Mouse (Mus musculus): ENCODE measurements around the gene Prr14l. TPM values are rescaled to one million over a fixed set of nuclear protein-coding genes. Genes with fewer than 3 reads are reported as not detected.
"Not testable (repeated sequence)": the region's sequence is repeated elsewhere in the genome, so short reads cannot be mapped to it uniquely, and the experiment has no call there.

Prr14l gene
- total RNA-seq (2015), result 34.6 and 37.6 TPM in 2 replicates
- total RNA-seq (2017), result 27.4 and 31.9 TPM in 2 replicates

- ATAC-seq (replicated peaks; ENCODE audit: poor library complexity), result peak; percentile 97
Observed at GRCm38 (mm10) chr5:32853731-32854507, at the start of gene Prr14l. Gene Prr14l (minus strand): TSS chr5:32854256.

GRCm38 (mm10) chr5:32886739-32887138 is 32.7 kb upstream of the Prr14l start:
- ATAC-seq (replicated peaks; ENCODE audit: poor library complexity), result no peak

- ATAC-seq (replicated peaks; ENCODE audit: poor library complexity), result no peak
Observed at GRCm38 (mm10) chr5:32872346-32872745, 18.3 kb upstream of the Prr14l start.

- ATAC-seq (replicated peaks; ENCODE audit: poor library complexity), result no peak
Observed at GRCm38 (mm10) chr5:32869389-32870024, 15.5 kb upstream of the Prr14l start.

GRCm38 (mm10) chr5:32863253-32864228 is 9.5 kb upstream of the Prr14l start, which contains the start of gene Depdc5:
Gene Depdc5 (plus strand): TSS chr5:32863701.
- peak; percentile 99 for ATAC-seq (replicated peaks; ENCODE audit: poor library complexity)

GRCm38 (mm10) chr5:32862469-32863132 is 8.5 kb upstream of the Prr14l start:
- ATAC-seq (replicated peaks; ENCODE audit: poor library complexity), result no peak

GRCm38 (mm10) chr5:32861082-32861481 is 7.0 kb upstream of the Prr14l start:
- ATAC-seq (replicated peaks; ENCODE audit: poor library complexity), result no peak

GRCm38 (mm10) chr5:32857781-32858220 is 3.7 kb upstream of the Prr14l start:
- ATAC-seq (replicated peaks; ENCODE audit: poor library complexity), result peak; percentile 44

GRCm38 (mm10) chr5:32855274-32855673 is 1.2 kb upstream of the Prr14l start:
- not testable (repeated sequence) for ATAC-seq (replicated peaks; ENCODE audit: poor library complexity)

GRCm38 (mm10) chr5:32854818-32855217 is 762 bp upstream of the Prr14l start:
- ATAC-seq (replicated peaks; ENCODE audit: poor library complexity), result no peak

- ATAC-seq (replicated peaks; ENCODE audit: poor library complexity), result no peak
Observed at GRCm38 (mm10) chr5:32852026-32852425, 2.0 kb downstream of the Prr14l start.

GRCm38 (mm10) chr5:32849580-32849979 is 4.5 kb downstream of the Prr14l start:
- ATAC-seq (replicated peaks; ENCODE audit: poor library complexity), result not testable (repeated sequence)

GRCm38 (mm10) chr5:32849178-32849577 is 4.9 kb downstream of the Prr14l start:
- ATAC-seq (replicated peaks; ENCODE audit: poor library complexity), result peak; percentile 79

GRCm38 (mm10) chr5:32840029-32840428 is 14.0 kb downstream of the Prr14l start:
- no peak for ATAC-seq (replicated peaks; ENCODE audit: poor library complexity)

- ATAC-seq (replicated peaks; ENCODE audit: poor library complexity), result no peak
Observed at GRCm38 (mm10) chr5:32836976-32837375, 17.1 kb downstream of the Prr14l start.

GRCm38 (mm10) chr5:32834497-32834896 is 19.6 kb downstream of the Prr14l start:
- ATAC-seq (replicated peaks; ENCODE audit: poor library complexity), result peak; percentile 6; the same call in 1 of the 2 replicates

- ATAC-seq (replicated peaks; ENCODE audit: poor library complexity), result no peak
Observed at GRCm38 (mm10) chr5:32830054-32830453, 24.0 kb downstream of the Prr14l start.

- ATAC-seq (replicated peaks; ENCODE audit: poor library complexity), result not testable (repeated sequence)
Observed at GRCm38 (mm10) chr5:32828766-32829165, 25.3 kb downstream of the Prr14l start.

GRCm38 (mm10) chr5:32827009-32827408 is 27.0 kb downstream of the Prr14l start, which contains the start of gene Gm20671:
Gene Gm20671 (minus strand): TSS chr5:32827109.
- ATAC-seq (replicated peaks; ENCODE audit: poor library complexity), result no peak

GRCm38 (mm10) chr5:32820471-32820870 is 33.6 kb downstream of the Prr14l start:
- ATAC-seq (replicated peaks; ENCODE audit: poor library complexity), result no peak

All from megakaryocyte progenitor cell, adult 5-6 weeks (primary cell).